Mouse (Mus musculus): Measurements from ENCODE around the gene Ppt1. TPM values are rescaled to one million over a fixed set of nuclear protein-coding genes. Genes with fewer than 3 reads are reported as not detected.
A peak's percentile ranks its signal among the peaks of the same experiment; 100 is the strongest.

Ppt1 gene
- polyA plus RNA-seq, 1 experiment from 2014 or later, result 57.9 TPM

DNA sequence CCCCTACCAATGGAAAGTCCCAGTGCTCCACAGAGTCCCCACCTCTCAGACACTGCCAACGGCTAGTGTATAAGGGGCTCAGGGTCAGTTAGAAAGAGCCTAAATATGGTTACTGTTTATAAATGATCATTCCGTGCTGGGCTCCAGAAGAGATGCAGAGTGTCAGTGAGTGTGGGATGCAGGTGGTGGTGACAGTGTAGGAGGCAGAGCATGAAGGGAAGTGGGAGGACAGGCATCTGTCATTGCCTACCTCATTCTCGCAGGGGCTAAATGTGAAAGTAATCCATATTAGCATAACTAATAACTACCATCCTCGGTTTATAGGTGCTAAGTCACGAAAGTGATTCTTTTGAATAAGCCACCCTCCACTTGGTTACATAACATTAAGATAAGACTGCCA lies 34.7 kb downstream of the Ppt1 start:
- Histone ChIP-seq H3K4me2 (no peak overlapping the region), H3K27me3 (no peaks in the 10 kb centered on the region), H3K27ac (no peak overlapping the region), H3K9me3 (replicated peaks) (no peaks in the 10 kb centered on the region), H3K4me1 (replicated peaks) (peaks cover 4% of the 10 kb centered on the region; the same call in 1 of the 2 replicates), H3K9ac (no peak overlapping the region), H3K4me3 (no peak overlapping the region), H3K36me3 (peaks cover 57% of the 10 kb centered on the region)
- WGBS, result 80% methylated on average over 5 of the region's 5 CpGs
- ATAC-seq (replicated peaks; ENCODE audit: insufficient number of reproducible peaks, insufficient read depth, low FRiP score, low read depth), result no peak

DNA sequence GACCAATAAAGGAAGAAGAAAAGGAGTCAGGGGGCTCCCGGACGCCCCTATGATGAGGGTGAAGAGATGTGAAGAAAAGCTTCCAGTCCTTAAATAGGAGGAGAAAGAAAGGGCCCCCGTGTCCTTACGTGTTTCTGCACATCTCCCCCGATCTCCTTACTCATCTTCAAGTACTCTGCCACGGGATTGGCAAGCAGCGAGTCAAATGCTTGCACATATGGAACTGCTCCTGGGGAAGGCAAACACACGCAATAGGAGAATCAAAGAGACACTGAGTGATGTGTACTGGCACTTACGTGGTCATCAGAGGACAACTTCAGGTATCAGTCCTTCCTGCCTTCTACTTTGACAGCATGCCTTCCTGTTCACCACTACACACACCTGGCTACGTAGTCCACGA lies 35.2 kb downstream of the Ppt1 start:
- no peaks in the 10 kb centered on the region for H3K27me3 ChIP-seq
- H3K4me3 ChIP-seq, result no peak overlapping the region
- no peak overlapping the region for H3K4me2 ChIP-seq
- WGBS, result 86% methylated on average over 11 of the region's 11 CpGs
- ATAC-seq (replicated peaks; ENCODE audit: insufficient number of reproducible peaks, insufficient read depth, low FRiP score, low read depth), result no peak
- no peaks in the 10 kb centered on the region for H3K9me3 ChIP-seq (replicated peaks)
- H3K4me1 ChIP-seq (replicated peaks), result peaks cover 4% of the 10 kb centered on the region; the same call in 1 of the 2 replicates
- H3K36me3 ChIP-seq, result peaks cover 52% of the 10 kb centered on the region
- no peak overlapping the region for H3K9ac ChIP-seq
- no peak overlapping the region for H3K27ac ChIP-seq

DNA sequence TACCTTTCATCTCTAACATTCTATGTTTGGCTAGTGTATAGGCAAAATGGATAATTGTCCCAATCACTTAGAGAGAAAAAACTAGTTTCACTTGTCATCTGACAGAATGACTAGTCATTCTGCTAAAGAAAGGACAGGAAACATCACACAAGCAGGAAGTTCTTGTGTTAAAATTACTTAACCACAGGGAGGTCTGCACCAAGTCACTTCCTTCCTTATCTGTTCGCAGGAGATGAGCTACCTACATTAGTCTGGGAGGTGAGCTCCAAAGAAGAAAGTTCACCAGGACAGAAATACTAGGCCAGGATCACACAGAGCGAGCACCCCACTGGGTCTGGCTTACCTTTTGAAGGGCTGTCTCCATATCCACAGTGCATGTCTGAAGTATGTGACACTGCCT lies 35.9 kb downstream of the Ppt1 start:
- Histone ChIP-seq H3K9me3 (replicated peaks) (no peaks in the 10 kb centered on the region), H3K27ac (no peak overlapping the region), H3K4me3 (no peak overlapping the region), H3K27me3 (no peaks in the 10 kb centered on the region), H3K4me1 (replicated peaks) (peaks cover 4% of the 10 kb centered on the region; the same call in 1 of the 2 replicates), H3K4me2 (no peak overlapping the region), H3K9ac (no peak overlapping the region), H3K36me3 (peaks cover 46% of the 10 kb centered on the region)
- no peak for ATAC-seq (replicated peaks; ENCODE audit: insufficient number of reproducible peaks, insufficient read depth, low FRiP score, low read depth)
- 71% methylated on average over 2 of the region's 2 CpGs for whole genome bisulfite sequencing

DNA sequence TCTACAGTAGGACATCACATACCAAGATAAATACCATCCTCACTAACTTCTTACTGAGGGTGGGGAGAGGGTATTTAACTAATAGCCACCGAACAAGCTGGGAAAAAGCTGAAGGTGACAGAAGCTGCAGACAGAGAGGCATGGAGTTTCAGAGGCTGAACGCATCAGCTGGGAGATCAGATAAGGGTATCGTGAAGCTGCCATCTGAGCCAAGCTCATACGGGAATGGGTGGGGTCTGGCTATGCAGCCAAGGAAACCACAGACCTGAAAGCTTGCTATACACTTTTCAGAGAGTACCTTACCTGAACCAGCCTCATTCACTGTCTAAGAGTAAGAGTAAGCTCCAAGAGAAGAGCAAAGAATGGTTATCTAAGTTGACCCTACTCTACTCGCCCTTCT lies 37.0 kb downstream of the Ppt1 start:
- Histone ChIP-seq H3K9ac (no peak overlapping the region), H3K4me2 (no peak overlapping the region), H3K4me3 (no peak overlapping the region), H3K27me3 (no peaks in the 10 kb centered on the region), H3K4me1 (replicated peaks) (peaks cover 4% of the 10 kb centered on the region; the same call in 1 of the 2 replicates), H3K36me3 (peaks cover 41% of the 10 kb centered on the region), H3K9me3 (replicated peaks) (no peaks in the 10 kb centered on the region), H3K27ac (no peak overlapping the region)
- ATAC-seq (replicated peaks; ENCODE audit: insufficient number of reproducible peaks, insufficient read depth, low FRiP score, low read depth), result no peak
- 53% methylated on average over 5 of the region's 5 CpGs for WGBS

DNA sequence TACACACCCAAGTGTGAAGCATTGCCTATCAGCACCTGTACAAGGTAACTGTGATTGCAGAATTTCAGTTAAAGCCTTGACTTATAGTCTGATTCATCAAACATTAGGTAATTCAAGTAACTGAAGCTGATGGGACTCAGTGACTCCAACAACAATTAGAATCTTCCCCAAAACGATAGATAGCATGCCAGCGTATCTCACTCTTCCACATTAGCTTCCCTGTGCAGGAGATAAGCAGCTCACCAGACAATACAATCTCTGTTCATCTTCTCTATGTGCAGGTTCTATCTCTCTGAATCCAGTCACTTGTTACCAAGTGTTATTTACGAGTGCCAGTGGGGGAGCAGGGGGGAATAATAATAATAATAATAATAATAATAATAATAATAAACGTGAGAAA lies 37.5 kb downstream of the Ppt1 start:
- WGBS, result 65% methylated on average over 4 of the region's 4 CpGs
- no peak for ATAC-seq (replicated peaks; ENCODE audit: insufficient number of reproducible peaks, insufficient read depth, low FRiP score, low read depth)
- H3K4me1 ChIP-seq (replicated peaks), result peaks cover 8% of the 10 kb centered on the region; the same call in 1 of the 2 replicates
- no peaks in the 10 kb centered on the region for H3K9me3 ChIP-seq (replicated peaks)
- H3K4me3 ChIP-seq, result no peak overlapping the region
- no peak overlapping the region for H3K4me2 ChIP-seq
- no peak overlapping the region for H3K27ac ChIP-seq
- H3K9ac ChIP-seq, result no peak overlapping the region
- no peaks in the 10 kb centered on the region for H3K27me3 ChIP-seq
- peaks cover 36% of the 10 kb centered on the region for H3K36me3 ChIP-seq

DNA sequence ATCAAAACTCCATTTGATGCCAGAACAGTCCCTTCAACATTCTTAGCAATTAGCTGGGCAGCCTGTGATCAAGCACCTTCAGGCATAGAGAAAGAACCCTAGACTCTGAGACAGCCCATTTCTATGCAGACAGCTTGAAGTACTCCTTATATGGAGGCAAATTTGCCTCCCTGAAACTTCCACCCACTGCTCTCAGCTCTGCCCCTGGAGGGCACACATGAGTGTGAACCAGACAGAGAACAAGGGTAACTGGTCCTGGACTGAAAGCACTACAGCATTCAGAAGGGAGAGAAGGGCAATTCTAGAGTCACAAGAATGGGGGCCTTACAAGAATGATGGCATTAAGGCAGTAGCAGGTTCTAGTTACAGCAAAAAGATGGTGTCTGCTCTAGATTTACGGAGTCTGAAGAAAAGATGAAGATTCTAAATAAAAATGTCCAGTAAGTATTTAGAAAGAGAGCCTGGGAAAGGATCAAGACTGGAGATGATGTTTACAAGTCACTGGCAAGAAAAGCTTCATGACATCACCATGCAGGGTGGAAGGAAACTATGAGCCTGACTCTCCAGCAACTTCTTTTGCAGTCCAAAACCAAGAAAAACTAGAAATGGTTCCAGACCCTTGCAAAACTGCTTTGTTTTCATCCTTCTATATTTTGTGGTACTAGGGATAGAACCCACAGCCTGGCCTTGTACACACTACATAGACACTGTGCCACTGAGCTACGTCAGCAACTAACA lies 42.5 kb downstream of the Ppt1 start:
- no peak for ATAC-seq (replicated peaks; ENCODE audit: insufficient number of reproducible peaks, insufficient read depth, low FRiP score, low read depth)
- Histone ChIP-seq H3K36me3 (no peaks in the 10 kb centered on the region), H3K4me3 (no peak overlapping the region), H3K4me2 (no peak overlapping the region), H3K9ac (no peak overlapping the region), H3K27ac (peak overlapping the region; percentile 14; the same call in 1 of the 2 replicates), H3K9me3 (replicated peaks) (no peaks in the 10 kb centered on the region), H3K27me3 (no peaks in the 10 kb centered on the region), H3K4me1 (replicated peaks) (peaks cover 29% of the 10 kb centered on the region)
- 88% methylated on average over 2 of the region's 2 CpGs for WGBS

DNA sequence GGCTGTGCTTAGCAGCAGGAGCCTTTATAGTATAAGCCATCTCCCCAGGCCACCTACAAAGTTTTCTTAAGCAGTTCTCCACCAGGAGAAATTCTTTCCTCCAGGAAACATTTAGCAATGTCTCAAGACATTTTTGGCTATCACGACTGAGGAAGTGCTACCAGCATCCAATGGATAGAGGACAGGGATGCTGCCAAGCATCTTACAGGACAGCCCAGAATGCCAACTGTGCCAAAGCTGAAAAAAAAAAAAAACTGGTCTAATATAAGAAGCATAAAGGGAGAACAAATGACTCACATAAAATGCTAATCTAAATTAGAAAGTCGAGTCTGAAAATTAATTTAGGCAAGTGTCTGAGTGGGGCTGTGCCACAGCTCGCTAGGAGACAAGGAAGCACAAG lies 46.5 kb downstream of the Ppt1 start:
- Histone ChIP-seq H3K9me3 (replicated peaks) (no peaks in the 10 kb centered on the region), H3K4me3 (no peak overlapping the region), H3K36me3 (no peaks in the 10 kb centered on the region), H3K4me1 (replicated peaks) (peaks cover 50% of the 10 kb centered on the region), H3K27ac (peak overlapping the region; percentile 31; the same call in 1 of the 2 replicates), H3K4me2 (no peak overlapping the region), H3K27me3 (no peaks in the 10 kb centered on the region), H3K9ac (no peak overlapping the region)
- WGBS, result 68% methylated on average over 3 of the region's 3 CpGs
- no peak for ATAC-seq (replicated peaks; ENCODE audit: insufficient number of reproducible peaks, insufficient read depth, low FRiP score, low read depth)

DNA sequence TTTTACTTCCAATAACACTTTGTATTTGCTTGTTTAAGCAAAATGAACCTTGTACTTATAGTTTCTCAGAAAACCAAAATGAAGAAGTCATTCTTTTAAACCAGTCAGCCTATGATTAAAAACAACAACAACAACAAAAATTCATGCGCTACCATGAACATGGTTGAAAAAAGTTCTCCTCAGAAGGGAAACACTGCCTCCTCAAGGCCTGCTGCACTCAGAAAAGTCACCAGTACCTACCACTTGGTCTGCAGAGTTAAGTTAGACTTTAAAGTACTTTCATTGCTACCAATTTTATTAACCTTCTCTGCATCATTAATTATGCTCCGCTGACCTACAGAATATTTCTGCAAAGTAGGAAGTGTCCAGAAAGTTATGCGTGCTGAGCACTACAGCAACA lies 47.3 kb downstream of the Ppt1 start:
- peaks cover 47% of the 10 kb centered on the region for H3K4me1 ChIP-seq (replicated peaks)
- WGBS, result 85% methylated on average over 3 of the region's 3 CpGs
- 0 out of 2 replicates have a peak overlapping the region, but pooled peaks have one; percentile 100 for H3K27ac ChIP-seq
- no peaks in the 10 kb centered on the region for H3K9me3 ChIP-seq (replicated peaks)
- peak overlapping the region; percentile 36; the same call in 1 of the 2 replicates for H3K9ac ChIP-seq
- H3K27me3 ChIP-seq, result no peaks in the 10 kb centered on the region
- H3K36me3 ChIP-seq, result no peaks in the 10 kb centered on the region
- peak overlapping the region; percentile 74; the same call in 1 of the 2 replicates for H3K4me3 ChIP-seq
- H3K4me2 ChIP-seq, result peak overlapping the region; percentile 87
- no peak for ATAC-seq (replicated peaks; ENCODE audit: insufficient number of reproducible peaks, insufficient read depth, low FRiP score, low read depth)

DNA sequence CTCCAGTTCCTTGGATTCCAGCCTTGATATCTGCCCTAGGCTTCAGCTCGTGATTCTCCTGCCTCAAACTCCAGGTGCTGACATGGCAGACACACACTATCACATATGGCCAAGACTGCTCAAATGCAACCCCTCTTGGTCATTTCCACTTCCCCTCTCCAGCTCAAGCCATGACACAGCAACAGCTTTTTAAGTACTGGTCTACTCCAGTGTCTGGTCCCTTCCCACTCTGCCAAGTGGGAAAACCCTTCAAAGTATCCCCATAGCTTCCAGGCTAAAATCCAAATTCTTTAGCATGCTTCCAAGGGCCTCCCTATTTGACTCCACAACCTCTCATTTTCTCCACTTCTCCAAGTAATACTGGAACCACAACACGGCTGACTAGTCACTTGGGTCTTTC lies 48.0 kb downstream of the Ppt1 start:
- Histone ChIP-seq H3K4me1 (replicated peaks) (peaks cover 45% of the 10 kb centered on the region), H3K27ac (peak overlapping the region; percentile 100), H3K4me2 (peak overlapping the region; percentile 87), H3K4me3 (peak overlapping the region; percentile 74), H3K9me3 (replicated peaks) (no peaks in the 10 kb centered on the region), H3K36me3 (no peaks in the 10 kb centered on the region), H3K27me3 (no peaks in the 10 kb centered on the region), H3K9ac (peak overlapping the region; percentile 36; the same call in 1 of the 2 replicates)
- WGBS, result 27% methylated on average over 2 of the region's 2 CpGs
- ATAC-seq (replicated peaks; ENCODE audit: insufficient number of reproducible peaks, insufficient read depth, low FRiP score, low read depth), result no peak

DNA sequence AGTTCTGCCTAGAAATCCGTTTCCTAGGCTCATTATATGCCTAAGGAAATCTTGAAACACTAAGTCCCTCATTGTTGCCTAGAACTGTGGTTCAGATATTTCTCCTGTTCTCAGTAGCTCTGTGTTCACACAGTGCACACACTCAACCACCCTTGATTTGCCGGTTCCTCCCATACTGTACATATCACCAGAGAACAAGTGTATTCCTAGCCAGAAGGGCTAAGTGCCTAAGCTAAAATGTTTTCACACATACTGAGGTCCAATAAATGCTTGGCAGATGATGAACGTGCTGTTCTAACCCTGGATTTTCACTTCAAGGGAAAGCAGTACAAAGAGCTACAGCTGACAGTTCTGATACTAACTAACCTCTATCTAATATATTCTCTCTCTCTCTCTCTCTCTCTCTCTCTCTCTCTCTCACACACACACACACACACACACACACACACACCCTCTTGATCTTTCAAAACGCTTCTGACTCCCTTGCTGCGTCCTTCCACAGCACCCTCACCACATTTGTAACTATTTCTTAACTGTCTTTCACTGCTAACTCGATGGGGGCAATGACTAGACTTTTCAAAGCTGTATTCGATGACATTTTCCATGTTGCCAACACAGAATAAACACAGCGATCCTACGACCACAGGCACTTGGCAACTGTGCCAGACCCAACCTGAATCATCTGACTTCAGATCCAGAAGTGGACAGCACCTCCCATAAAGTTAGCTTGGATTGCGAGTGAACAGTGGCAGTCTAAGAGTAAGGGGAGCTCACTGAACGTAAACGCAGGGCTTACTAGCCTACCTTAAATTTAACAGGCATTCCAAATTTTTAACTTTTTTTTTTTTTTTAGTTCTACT lies 48.7 kb downstream of the Ppt1 start:
- peaks cover 45% of the 10 kb centered on the region for H3K4me1 ChIP-seq (replicated peaks)
- peak overlapping the region; percentile 74 for H3K4me3 ChIP-seq
- no peaks in the 10 kb centered on the region for H3K36me3 ChIP-seq
- peak overlapping the region; percentile 100 for H3K27ac ChIP-seq
- 18% methylated on average over 12 of the region's 12 CpGs for WGBS
- peak overlapping the region; percentile 78 for H3K9ac ChIP-seq
- H3K9me3 ChIP-seq (replicated peaks), result no peaks in the 10 kb centered on the region
- peak overlapping the region; percentile 87 for H3K4me2 ChIP-seq
- no peaks in the 10 kb centered on the region for H3K27me3 ChIP-seq
- ATAC-seq (replicated peaks; ENCODE audit: insufficient number of reproducible peaks, insufficient read depth, low FRiP score, low read depth), result no peak

DNA sequence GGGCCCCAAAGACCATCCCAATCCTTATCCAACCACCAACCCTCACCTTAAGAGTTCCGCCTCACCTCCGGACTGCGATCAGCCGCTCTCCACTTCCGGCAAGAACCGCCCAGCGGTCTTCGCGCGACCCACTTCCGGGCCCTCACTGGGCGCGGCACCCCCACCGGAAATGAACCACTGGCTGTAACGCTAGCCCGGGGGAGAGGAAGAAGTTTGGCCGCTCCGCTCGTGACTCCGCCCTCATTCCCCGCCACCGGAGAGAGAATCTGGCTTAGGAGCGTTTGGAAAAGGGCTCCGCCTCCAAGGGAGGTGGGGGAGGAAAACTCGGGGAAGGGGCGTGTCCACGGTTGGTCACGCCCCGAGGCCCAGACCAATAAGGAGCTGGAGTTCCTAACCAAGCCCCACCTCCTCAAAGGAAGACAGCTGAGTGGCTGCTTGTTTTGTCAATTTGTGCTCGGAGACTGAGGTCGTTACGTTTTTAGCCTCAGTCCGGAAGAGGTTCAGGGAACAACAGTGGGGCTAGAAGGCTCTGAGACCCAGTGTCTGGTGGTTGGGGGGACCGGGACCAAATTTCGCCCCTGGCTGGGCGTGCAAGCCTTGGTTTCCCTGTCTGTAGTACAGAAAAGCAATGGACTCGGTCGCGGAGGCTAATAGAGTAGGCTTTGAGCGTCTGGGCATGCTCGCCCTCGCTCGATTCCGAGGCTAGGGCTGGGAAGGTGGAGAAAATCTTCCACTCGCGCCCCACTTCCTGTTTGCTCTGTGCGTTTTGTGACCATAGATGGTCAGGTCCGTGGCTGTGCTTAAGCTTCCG lies 49.9 kb downstream of the Ppt1 start, which contains the start of gene Cap1:
Gene Cap1, minus strand, starts transcription at position 289 of the 811 bp plus-strand sequence.
- peak; percentile 95 for ATAC-seq (replicated peaks; ENCODE audit: insufficient number of reproducible peaks, insufficient read depth, low FRiP score, low read depth)
- Histone ChIP-seq H3K4me3 (peak within 1 kb of the TSS; percentile 74), H3K9ac (peak within 1 kb of the TSS; percentile 80), H3K27ac (peak within 1 kb of the TSS; percentile 100), H3K4me2 (peak within 1 kb of the TSS; percentile 87), H3K36me3 (no peaks in the 10 kb centered on the region), H3K27me3 (no peaks in the 10 kb centered on the region), H3K9me3 (replicated peaks) (no peaks in the 10 kb centered on the region), H3K4me1 (replicated peaks) (peaks cover 46% of the 10 kb centered on the region)
- WGBS, result under 1% methylated on average over 49 of the region's 49 CpGs
